Mouse (Mus musculus): Measurements from ENCODE around the gene Emsy. TPM values are rescaled to one million over a fixed set of nuclear protein-coding genes. Genes with fewer than 3 reads are reported as not detected.

Gene Emsy
- total and polyA plus RNA-seq, 2 experiments from 2014 or later: 26.8 to 52.4 TPM

DNA sequence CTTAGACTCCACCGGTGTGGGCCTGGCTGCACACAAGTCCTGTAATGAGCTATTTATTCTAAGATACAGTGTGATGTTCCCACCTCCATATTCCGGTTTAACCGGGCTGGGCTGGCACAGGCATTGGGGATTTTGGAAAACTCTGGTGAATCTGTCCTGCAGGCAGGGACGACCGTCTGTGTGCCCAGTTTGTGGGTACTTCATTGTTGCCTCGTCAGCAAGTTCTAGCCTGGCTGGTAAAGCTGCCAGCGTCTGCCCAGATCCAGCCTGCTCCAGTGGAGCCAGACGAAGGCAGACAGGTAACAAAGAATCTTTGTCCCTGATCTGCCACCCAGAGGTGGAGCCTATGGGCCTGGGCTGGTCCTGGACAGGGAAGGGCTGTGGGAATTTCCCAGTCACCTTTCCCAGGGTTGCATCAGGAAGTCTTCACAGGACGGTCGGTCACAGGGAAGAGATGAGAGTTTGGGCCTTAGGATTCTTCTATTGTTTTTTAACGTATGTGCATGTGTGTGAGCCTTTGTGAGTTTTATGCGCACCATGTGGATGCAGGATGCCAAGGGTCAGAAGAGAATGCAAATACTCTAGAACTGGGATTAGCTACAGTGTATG, 94.9 kb downstream of the Emsy start:
- no peaks in the 10 kb centered on the region for H3K4me1 ChIP-seq (ENCODE audit: insufficient read depth)
- no peak overlapping the region for H3K4me3 ChIP-seq (ENCODE audit: low read depth, low read length)
- no peaks in the 10 kb centered on the region for H3K9me3 ChIP-seq (ENCODE audit: low read length)
- no peak for TF ChIP-seq CTCF (IDR thresholded peaks at IDR 0.05; ENCODE audit: low read depth)
- no peaks in the 10 kb centered on the region for H3K27me3 ChIP-seq (ENCODE audit: insufficient read depth, low read length)
- H3K36me3 ChIP-seq (ENCODE audit: insufficient read depth): no peaks in the 10 kb centered on the region
- 73% methylated on average over 12 of the region's 12 CpGs for WGBS
- H3K4me2 ChIP-seq (ENCODE audit: low read depth): no peak overlapping the region
- ATAC-seq (no peak), DNase-seq (no peak)
- no peak overlapping the region for H3K27ac ChIP-seq (ENCODE audit: low read depth, low read length)
- H3K9ac ChIP-seq: no peak overlapping the region

DNA sequence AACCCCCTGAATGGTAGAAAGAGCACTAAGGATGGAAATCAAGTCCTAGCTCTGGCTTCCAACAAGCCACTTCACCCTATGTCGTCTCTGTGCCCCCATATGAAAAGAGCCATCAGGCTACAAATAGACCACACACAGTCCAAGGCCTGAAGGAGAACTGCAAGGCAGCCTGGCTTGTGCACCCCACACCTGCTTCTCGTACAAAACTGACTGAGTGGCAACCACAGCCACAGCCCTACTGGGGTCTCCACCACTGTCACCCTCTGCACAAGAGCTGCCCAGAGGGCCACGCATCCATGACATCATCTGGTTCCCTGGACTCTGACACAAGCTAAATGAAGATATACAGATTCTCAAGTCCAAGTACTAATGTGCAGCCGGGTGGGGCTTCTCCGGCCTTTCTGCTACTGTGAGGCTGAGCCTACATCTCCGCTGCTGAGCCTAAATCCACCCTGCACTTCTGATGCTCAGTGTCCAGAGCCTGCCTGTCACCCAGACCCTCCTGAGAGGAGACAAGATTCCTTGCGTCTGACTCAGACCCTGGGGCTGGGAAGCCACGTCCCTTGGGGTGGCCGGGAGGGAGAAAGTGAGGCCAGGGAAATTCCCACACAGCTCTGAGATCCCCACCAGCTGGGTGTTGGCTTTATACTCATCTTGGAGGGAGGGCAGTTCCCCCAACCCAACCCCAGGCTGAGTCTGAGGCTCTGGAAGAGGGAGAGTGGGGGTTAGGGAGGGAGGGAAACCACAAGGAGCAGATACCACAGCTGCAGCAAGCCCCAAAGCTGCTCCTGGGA, 98.3 kb downstream of the Emsy start:
- Histone ChIP-seq H3K4me1 (ENCODE audit: insufficient read depth) (no peaks in the 10 kb centered on the region), H3K9ac (no peak overlapping the region), H3K4me3 (ENCODE audit: low read depth, low read length) (no peak overlapping the region), H3K4me2 (ENCODE audit: low read depth) (no peak overlapping the region), H3K27me3 (ENCODE audit: insufficient read depth, low read length) (no peaks in the 10 kb centered on the region), H3K27ac (ENCODE audit: low read depth, low read length) (no peak overlapping the region), H3K36me3 (ENCODE audit: insufficient read depth) (no peaks in the 10 kb centered on the region), H3K9me3 (ENCODE audit: low read length) (no peaks in the 10 kb centered on the region)
- no peak for ATAC-seq
- DNase-seq: no peak
- WGBS: 80% methylated on average over 9 of the region's 9 CpGs
- TF ChIP-seq CTCF (IDR thresholded peaks at IDR 0.05; ENCODE audit: low read depth): no peak

- Histone ChIP-seq H3K36me3 (ENCODE audit: insufficient read depth) (no peaks in the 10 kb centered on the region), H3K9ac (no peak overlapping the region), H3K9me3 (ENCODE audit: low read length) (no peaks in the 10 kb centered on the region), H3K4me1 (ENCODE audit: insufficient read depth) (no peaks in the 10 kb centered on the region), H3K27ac (ENCODE audit: low read depth, low read length) (no peak overlapping the region), H3K4me3 (ENCODE audit: low read depth, low read length) (no peak overlapping the region), H3K27me3 (ENCODE audit: insufficient read depth, low read length) (no peaks in the 10 kb centered on the region), H3K4me2 (ENCODE audit: low read depth) (no peak overlapping the region)
- no peak for TF ChIP-seq CTCF (IDR thresholded peaks at IDR 0.05; ENCODE audit: low read depth)
- DNase-seq: no peak
- 86% methylated on average over 6 of the region's 6 CpGs for WGBS
- no peak for ATAC-seq
Measured at GRCm38 (mm10) chr7:98556767-98557394, 99.7 kb downstream of the Emsy start.

DNA sequence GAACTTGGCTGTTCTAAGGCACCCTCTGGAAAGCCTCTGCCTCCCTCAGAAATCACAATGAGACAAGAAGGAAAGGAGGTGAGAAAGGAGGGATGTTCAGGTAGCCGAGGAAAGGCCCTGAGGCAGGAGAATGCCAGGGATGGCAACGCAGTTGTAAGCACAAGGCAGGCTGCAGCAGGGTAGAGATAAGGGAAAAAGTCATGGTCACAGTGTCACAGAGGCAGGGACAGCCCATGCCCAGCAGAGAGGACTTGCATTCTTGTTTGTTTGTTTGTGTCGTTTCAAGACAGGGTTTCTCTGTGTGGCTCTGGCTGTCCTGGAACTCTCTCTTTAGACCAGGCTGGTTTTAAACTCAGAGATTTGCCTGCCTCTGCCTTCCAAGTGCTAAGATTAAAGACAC, 105.5 kb downstream of the Emsy start:
- Histone ChIP-seq H3K9me3 (ENCODE audit: low read length) (no peaks in the 10 kb centered on the region), H3K4me3 (ENCODE audit: low read depth, low read length) (no peak overlapping the region), H3K4me1 (ENCODE audit: insufficient read depth) (no peaks in the 10 kb centered on the region), H3K9ac (no peak overlapping the region), H3K27me3 (ENCODE audit: insufficient read depth, low read length) (no peaks in the 10 kb centered on the region), H3K27ac (ENCODE audit: low read depth, low read length) (no peak overlapping the region), H3K36me3 (ENCODE audit: insufficient read depth) (no peaks in the 10 kb centered on the region), H3K4me2 (ENCODE audit: low read depth) (no peak overlapping the region)
- no peak for ATAC-seq
- TF ChIP-seq CTCF (IDR thresholded peaks at IDR 0.05; ENCODE audit: low read depth): no peak
- WGBS: 76% methylated on average over 3 of the region's 3 CpGs
- no peak for DNase-seq

GRCm38 (mm10) chr7:98550596-98550995, 106.0 kb downstream of the Emsy start:
- Histone ChIP-seq H3K4me2 (ENCODE audit: low read depth) (no peak overlapping the region), H3K9me3 (ENCODE audit: low read length) (no peaks in the 10 kb centered on the region), H3K27me3 (ENCODE audit: insufficient read depth, low read length) (no peaks in the 10 kb centered on the region), H3K27ac (ENCODE audit: low read depth, low read length) (no peak overlapping the region), H3K9ac (no peak overlapping the region), H3K4me3 (ENCODE audit: low read depth, low read length) (no peak overlapping the region), H3K36me3 (ENCODE audit: insufficient read depth) (no peaks in the 10 kb centered on the region), H3K4me1 (ENCODE audit: insufficient read depth) (no peaks in the 10 kb centered on the region)
- DNase-seq (no peak), ATAC-seq (no peak)
- no peak for TF ChIP-seq CTCF (IDR thresholded peaks at IDR 0.05; ENCODE audit: low read depth)
- WGBS: 63% methylated on average over 2 of the region's 2 CpGs

GRCm38 (mm10) chr7:98548839-98549238, 107.7 kb downstream of the Emsy start:
- no peaks in the 10 kb centered on the region for H3K9me3 ChIP-seq (ENCODE audit: low read length)
- no peak overlapping the region for H3K27ac ChIP-seq (ENCODE audit: low read depth, low read length)
- no peak overlapping the region for H3K9ac ChIP-seq
- no peak overlapping the region for H3K4me3 ChIP-seq (ENCODE audit: low read depth, low read length)
- WGBS: 54% methylated on average over 3 of the region's 3 CpGs
- ATAC-seq: no peak; the same call in 1 of the 2 replicates
- no peak for TF ChIP-seq CTCF (IDR thresholded peaks at IDR 0.05; ENCODE audit: low read depth)
- no peak overlapping the region for H3K4me2 ChIP-seq (ENCODE audit: low read depth)
- no peak for DNase-seq
- H3K4me1 ChIP-seq (ENCODE audit: insufficient read depth): no peaks in the 10 kb centered on the region
- H3K27me3 ChIP-seq (ENCODE audit: insufficient read depth, low read length): no peaks in the 10 kb centered on the region
- H3K36me3 ChIP-seq (ENCODE audit: insufficient read depth): no peaks in the 10 kb centered on the region

DNA sequence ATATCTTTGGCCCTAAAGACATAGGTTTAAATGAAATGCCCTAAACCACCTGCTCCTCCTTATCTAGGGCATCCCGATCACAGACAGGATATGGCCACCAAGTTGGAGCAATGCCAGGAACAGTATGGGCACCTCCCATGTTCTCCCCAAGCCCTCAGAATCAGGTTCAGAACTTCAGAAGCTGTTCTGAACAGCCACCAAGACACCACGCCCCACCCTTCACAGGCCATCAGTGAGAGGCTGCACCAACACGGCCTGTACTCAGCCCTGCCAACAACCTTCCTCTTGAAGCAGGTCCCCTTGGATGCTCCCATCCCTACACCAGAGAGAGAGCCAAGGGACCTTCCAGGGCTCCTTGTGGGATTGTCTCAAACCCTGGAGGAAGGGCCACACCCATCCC, 112.0 kb downstream of the Emsy start:
- no peak for DNase-seq
- Histone ChIP-seq H3K36me3 (ENCODE audit: insufficient read depth) (no peaks in the 10 kb centered on the region), H3K4me2 (ENCODE audit: low read depth) (no peak overlapping the region), H3K9me3 (ENCODE audit: low read length) (no peaks in the 10 kb centered on the region), H3K9ac (no peak overlapping the region), H3K27ac (ENCODE audit: low read depth, low read length) (no peak overlapping the region), H3K4me1 (ENCODE audit: insufficient read depth) (no peaks in the 10 kb centered on the region), H3K27me3 (ENCODE audit: insufficient read depth, low read length) (no peaks in the 10 kb centered on the region), H3K4me3 (ENCODE audit: low read depth, low read length) (no peak overlapping the region)
- no peak for ATAC-seq
- WGBS: 82% methylated on average over 3 of the region's 3 CpGs
- TF ChIP-seq CTCF (IDR thresholded peaks at IDR 0.05; ENCODE audit: low read depth): no peak

All from forebrain, postnatal 0 days (tissue).